Mouse (Mus musculus): ENCODE data around the gene Extl1.
"Not testable (repeated sequence)": the region's sequence is repeated elsewhere in the genome, so short reads cannot be mapped to it uniquely, and the experiment has no call there.

Extl1 gene

GRCm38 (mm10) chr4:134383750-134384149 lies at the start of gene Extl1:
Gene Extl1, minus strand, starts transcription at chr4:134383850.
- DNase-seq: not testable (repeated sequence)

GRCm38 (mm10) chr4:134432686-134433360 lies 49.2 kb upstream of the Extl1 start:
- no peak for DNase-seq

GRCm38 (mm10) chr4:134430381-134431004 lies 46.8 kb upstream of the Extl1 start:
- DNase-seq: peak; percentile 76

GRCm38 (mm10) chr4:134425088-134425487 lies 41.4 kb upstream of the Extl1 start:
- no peak for DNase-seq

GRCm38 (mm10) chr4:134423949-134424348 lies 40.3 kb upstream of the Extl1 start:
- DNase-seq: no peak

GRCm38 (mm10) chr4:134421971-134422370 lies 38.3 kb upstream of the Extl1 start:
- no peak for DNase-seq

- DNase-seq: no peak
These were observed 33.5 kb upstream of the Extl1 start for GRCm38 (mm10) chr4:134417111-134417510.

GRCm38 (mm10) chr4:134416602-134417001 lies 33.0 kb upstream of the Extl1 start:
- no peak for DNase-seq

- no peak for DNase-seq
These were observed 32.5 kb upstream of the Extl1 start for GRCm38 (mm10) chr4:134416177-134416576.

- DNase-seq: peak; percentile 32
These were observed 25.6 kb upstream of the Extl1 start for GRCm38 (mm10) chr4:134409286-134409685.

GRCm38 (mm10) chr4:134403721-134404120 lies 20.1 kb upstream of the Extl1 start:
- no peak for DNase-seq

- peak; percentile 81 for DNase-seq
These were observed 19.1 kb upstream of the Extl1 start for GRCm38 (mm10) chr4:134402571-134403262.

GRCm38 (mm10) chr4:134401856-134402570 lies 18.4 kb upstream of the Extl1 start:
- no peak for DNase-seq

GRCm38 (mm10) chr4:134401181-134401661 lies 17.6 kb upstream of the Extl1 start:
- peak; percentile 66 for DNase-seq

- no peak for DNase-seq
These were observed 16.6 kb upstream of the Extl1 start for GRCm38 (mm10) chr4:134400206-134400605.

- DNase-seq: no peak
These were observed 14.1 kb upstream of the Extl1 start for GRCm38 (mm10) chr4:134397732-134398131.

- peak; percentile 84 for DNase-seq
These were observed 13.5 kb upstream of the Extl1 start for GRCm38 (mm10) chr4:134397121-134397520.

GRCm38 (mm10) chr4:134395977-134396825 lies 12.6 kb upstream of the Extl1 start, which contains the start of gene Pafah2:
Gene Pafah2, plus strand, starts transcription at chr4:134396320.
- DNase-seq: peak; percentile 97

- DNase-seq: no peak
These were observed 11.5 kb upstream of the Extl1 start for GRCm38 (mm10) chr4:134395142-134395541.

- DNase-seq: peak; percentile 59
These were observed 9.4 kb upstream of the Extl1 start for GRCm38 (mm10) chr4:134393026-134393425.

- peak; percentile 62 for DNase-seq
These were observed 8.9 kb upstream of the Extl1 start for GRCm38 (mm10) chr4:134392595-134392994.

- no peak for DNase-seq
These were observed 8.0 kb upstream of the Extl1 start for GRCm38 (mm10) chr4:134391636-134392035.
